Mouse (Mus musculus) inflammation-experienced regulatory T-cells, adult 6 months (primary cell): ENCODE data around the gene Sigmar1. TPM values are rescaled to one million over a fixed set of nuclear protein-coding genes. Genes with fewer than 3 reads are reported as not detected.
A peak's percentile ranks its signal among the peaks of the same experiment; 100 is the strongest.
"Not testable (repeated sequence)": the region's sequence is repeated elsewhere in the genome, so short reads cannot be mapped to it uniquely, and the experiment has no call there.

Experiments used
- ATAC-seq: one replicate; pipeline ENCODE4 v1.8.0; 2017
- polyA plus RNA-seq, 3 experiments: library from polyadenylated mRNA; unstranded; fragments of 100-300 nt; shearing (Covaris generic); gene quantifications; one replicate each; pipeline ENCODE4 v1.2.1; 2017

Sigmar1 gene
- polyA plus RNA-seq, 3 experiments from 2014 or later = 31.8 to 42.9 (median 34.1) TPM

- ATAC-seq = peak; percentile 41
These were observed 47.7 kb downstream of the Sigmar1 start for GRCm38 (mm10) chr4:41708192-41708745.

- peak; percentile 69 for ATAC-seq
These were observed 48.9 kb downstream of the Sigmar1 start for GRCm38 (mm10) chr4:41707011-41707535.

- ATAC-seq = no peak
These were observed 49.8 kb downstream of the Sigmar1 start for GRCm38 (mm10) chr4:41705922-41706754.

DNA sequence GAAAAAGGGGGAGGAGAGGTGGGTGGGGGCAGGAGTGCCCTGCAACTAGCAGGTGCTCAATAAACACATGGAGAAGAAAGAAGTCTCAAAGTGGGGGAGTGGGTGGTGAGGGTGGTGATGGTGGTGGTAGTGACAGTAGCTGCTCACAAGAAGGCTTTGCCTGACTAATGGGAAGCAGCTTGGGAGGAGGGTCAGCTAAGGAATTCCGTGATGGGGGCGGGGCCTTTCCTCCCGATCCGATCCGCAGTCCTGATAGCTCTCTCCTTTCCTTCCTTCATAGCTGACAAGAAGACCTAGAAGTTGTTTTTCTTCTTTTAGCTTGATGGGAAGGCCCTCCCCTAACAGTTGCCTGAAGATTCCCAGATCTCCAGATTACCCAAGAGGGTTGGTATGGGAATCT is 51.3 kb downstream of the Sigmar1 start:
- ATAC-seq = no peak

DNA sequence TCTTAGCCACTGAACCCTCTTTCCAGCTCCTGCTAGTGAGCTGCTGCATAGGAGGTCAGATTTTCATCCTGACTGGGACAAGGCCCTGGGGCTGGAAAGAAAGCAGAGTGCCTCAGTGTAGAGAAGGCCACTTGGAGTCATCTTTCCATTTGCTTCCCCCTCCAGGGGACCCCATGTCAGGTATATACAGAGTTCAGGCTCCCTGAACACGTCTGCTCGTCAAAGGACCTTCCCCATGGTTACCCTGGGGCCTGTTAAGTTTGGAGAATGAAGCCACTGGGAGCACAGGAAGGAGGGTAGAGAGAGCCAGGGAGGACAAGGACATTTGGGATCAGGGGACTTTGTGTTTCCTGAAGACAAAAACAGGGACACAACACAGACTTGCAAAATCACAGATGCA is 53.7 kb downstream of the Sigmar1 start:
- ATAC-seq = not testable (repeated sequence)

GRCm38 (mm10) chr4:41700224-41700623 is 55.7 kb downstream of the Sigmar1 start:
- ATAC-seq = not testable (repeated sequence)

GRCm38 (mm10) chr4:41699783-41700182 is 56.2 kb downstream of the Sigmar1 start, which contains the start of gene Il11ra1:
Gene Il11ra1, plus strand, starts transcription at chr4:41699989.
- not testable (repeated sequence) for ATAC-seq

DNA sequence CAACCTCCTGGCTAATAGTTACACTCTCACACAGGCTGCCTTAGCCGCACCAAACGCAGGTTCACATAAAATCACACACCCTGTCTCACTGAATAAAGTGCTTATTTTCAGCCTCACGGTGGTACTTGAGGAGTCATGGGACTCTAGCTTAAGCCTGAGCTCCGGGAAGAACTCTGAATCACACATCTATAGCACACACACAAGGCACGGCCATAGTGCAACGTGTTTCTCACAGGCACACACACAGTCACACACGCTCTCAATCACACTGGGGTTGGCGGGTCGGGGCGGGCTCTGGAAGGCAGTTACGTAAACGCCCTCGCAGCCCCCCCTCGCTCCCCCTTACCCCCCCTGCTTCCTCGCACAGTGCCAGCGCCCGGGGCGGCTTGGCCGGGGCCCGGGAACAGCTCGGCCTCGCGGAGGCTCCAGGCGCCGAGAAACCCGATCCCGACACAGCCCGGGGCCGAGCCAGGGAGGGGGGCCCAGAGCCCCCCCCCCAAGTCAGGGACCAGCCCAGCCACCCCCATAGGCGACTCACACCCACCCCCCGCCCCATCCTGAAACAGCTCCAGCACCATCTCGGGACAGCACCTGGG is 57.4 kb downstream of the Sigmar1 start:
- not testable (repeated sequence) for ATAC-seq

GRCm38 (mm10) chr4:41696930-41697841 is 58.8 kb downstream of the Sigmar1 start, which contains the start of gene Cntfr:
Gene Cntfr, minus strand, starts transcription at chr4:41697089.
- ATAC-seq = not testable (repeated sequence)

- not testable (repeated sequence) for ATAC-seq
These were observed 59.5 kb downstream of the Sigmar1 start for GRCm38 (mm10) chr4:41696452-41696851.

- ATAC-seq = not testable (repeated sequence)
These were observed 60.2 kb downstream of the Sigmar1 start for GRCm38 (mm10) chr4:41695800-41696199.

DNA sequence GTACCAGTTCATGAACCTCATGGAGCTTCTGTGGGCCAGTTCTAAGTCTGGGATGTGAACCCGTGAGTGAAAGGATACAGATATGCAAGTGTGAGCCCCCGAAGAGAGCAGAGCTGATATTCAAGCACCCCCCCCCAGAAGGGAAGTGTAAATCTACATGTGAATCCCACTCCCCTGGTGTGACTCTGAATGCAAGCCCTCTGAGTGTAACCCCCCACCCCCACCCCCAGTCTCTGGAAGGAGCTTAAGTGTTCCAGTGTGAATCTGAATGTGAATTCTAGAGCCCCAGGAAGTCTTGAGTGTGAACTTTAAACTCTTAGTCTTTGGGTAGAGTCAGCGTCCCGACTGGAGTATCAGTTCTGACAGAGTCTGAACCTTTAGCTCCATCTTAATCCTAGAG is 62.4 kb downstream of the Sigmar1 start:
- ATAC-seq = not testable (repeated sequence)

DNA sequence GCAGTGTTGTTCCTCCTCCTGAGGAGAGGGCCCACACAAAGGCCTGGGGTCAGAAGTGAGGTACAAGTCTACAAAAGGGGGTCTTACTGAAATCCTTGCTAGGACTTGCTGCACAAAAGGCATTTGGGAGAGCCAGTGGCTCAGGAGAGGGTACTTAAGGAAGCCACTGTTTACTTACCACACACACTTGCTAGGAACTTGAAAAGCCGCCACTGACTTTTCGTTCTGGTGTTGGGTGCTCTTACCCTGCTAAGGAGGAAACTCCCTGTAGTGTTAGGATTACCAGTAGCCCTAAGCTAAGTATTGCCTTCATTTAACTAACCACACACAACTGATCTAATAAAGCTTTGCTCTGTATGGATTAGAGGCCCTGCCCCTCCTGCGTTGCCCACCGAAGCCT is 65.9 kb downstream of the Sigmar1 start:
- not testable (repeated sequence) for ATAC-seq

GRCm38 (mm10) chr4:41688562-41688961 is 67.4 kb downstream of the Sigmar1 start:
- not testable (repeated sequence) for ATAC-seq

Other genes with a start within 250 kb of the Sigmar1 start
- gene 1110017D15Rik, start 238.8 kb downstream of the Sigmar1 start, polyA plus RNA-seq = not detected
- under 1 TPM; 0.17 to 0.47 (median 0.28) TPM for gene Fam219a, start 186.6 kb downstream of the Sigmar1 start, polyA plus RNA-seq
- not detected for gene Dnaic1, start 186.4 kb downstream of the Sigmar1 start, polyA plus RNA-seq
- gene Enho, start 115.8 kb downstream of the Sigmar1 start, polyA plus RNA-seq = not detected
- gene Cntfr, start 59.1 kb downstream of the Sigmar1 start, polyA plus RNA-seq = not detected
- gene Il11ra1, start 56.2 kb downstream of the Sigmar1 start, polyA plus RNA-seq = 10 to 100 TPM in 1 of 3 experiments, 1 to 10 TPM in 2; 4.0 to 13.8 (median 7.7) TPM
- 10 to 100 TPM; 51.3 to 65.6 (median 54.5) TPM for gene Rpp25l, start 42.6 kb downstream of the Sigmar1 start, polyA plus RNA-seq
- 100 to 1,000 TPM in 1 of 3 experiments, 10 to 100 TPM in 2; 88.8 to 122 (median 95.5) TPM for gene Dctn3, start 33.0 kb downstream of the Sigmar1 start, polyA plus RNA-seq
- gene Arid3c, start 25.0 kb downstream of the Sigmar1 start, polyA plus RNA-seq = not detected
- gene Galt, start 929 bp downstream of the Sigmar1 start, polyA plus RNA-seq = 100 to 1,000 TPM in 1 of 3 experiments, 10 to 100 TPM in 2; 43.1 to 105 (median 70.1) TPM
- 10 to 100 TPM in 1 of 3 experiments, 1 to 10 TPM in 2; 4.7 to 11.9 (median 6.4) TPM for gene Ccl27a, start 18.1 kb upstream of the Sigmar1 start, polyA plus RNA-seq
- gene Gm21541, start 147.5 kb upstream of the Sigmar1 start, polyA plus RNA-seq = not detected
- gene Gm20878, start 185.4 kb upstream of the Sigmar1 start, polyA plus RNA-seq = 1 to 10 TPM in 2 of 3 experiments, not detected in 1; 2.5 TPM
- gene Fam205a4, start 209.9 kb upstream of the Sigmar1 start, polyA plus RNA-seq = under 1 TPM in 1 of 3 experiments, not detected in 2; 0.17 TPM